Mouse (Mus musculus): ENCODE measurements around the gene Gm20431.

Gm20431 gene

GRCm38 (mm10) chr2:167661270-167662203 lies at the start of gene Gm20431:
Gene Gm20431, minus strand, starts transcription at chr2:167661496.
- DNase-seq (ENCODE audit: low read depth, low spot score): peak; percentile 96

DNA sequence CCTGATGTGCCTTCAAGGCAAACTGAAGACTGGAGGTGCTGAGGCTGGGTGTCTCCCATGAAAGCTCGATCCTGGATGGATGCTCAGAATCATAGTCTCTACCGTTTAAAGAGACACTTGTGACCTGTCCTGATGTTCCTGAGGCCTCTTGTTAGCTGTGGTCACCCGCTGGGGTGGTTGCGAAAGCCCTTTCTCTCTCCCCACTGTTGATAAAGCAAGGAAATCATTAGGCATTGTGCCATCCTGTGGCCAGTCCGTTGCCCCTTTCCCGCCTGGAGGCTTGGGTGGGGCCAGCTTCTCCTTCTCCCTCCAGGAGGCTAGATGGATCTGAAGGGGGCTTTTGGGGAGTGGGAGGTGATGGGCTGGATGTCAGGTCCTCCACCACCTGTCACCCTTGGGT lies 49.3 kb upstream of the Gm20431 start:
- no peak for DNase-seq (ENCODE audit: low read depth, low spot score)

- DNase-seq (ENCODE audit: low read depth, low spot score): no peak
Measured at GRCm38 (mm10) chr2:167709969-167710368, 48.7 kb upstream of the Gm20431 start.

DNA sequence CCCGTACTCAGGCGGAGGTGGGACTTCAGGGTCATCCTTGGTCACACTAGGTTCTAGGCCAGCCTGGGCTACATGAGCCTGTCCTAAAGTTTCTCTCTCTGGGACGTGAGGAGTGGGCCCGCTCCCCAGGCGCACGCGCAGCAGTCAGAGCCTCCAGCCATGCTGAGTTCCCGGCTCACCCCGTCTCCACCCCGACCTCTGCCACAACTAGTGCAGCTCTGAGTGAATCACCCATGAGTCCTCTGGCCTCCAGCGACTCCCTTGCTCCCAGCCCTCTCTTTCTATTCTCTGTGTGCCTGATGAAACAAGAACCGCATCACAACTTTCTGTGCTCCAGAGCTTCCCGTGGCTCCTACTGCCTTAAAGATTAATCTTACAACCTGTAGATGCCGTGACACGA lies 47.1 kb upstream of the Gm20431 start:
- DNase-seq (ENCODE audit: low read depth, low spot score): no peak

DNA sequence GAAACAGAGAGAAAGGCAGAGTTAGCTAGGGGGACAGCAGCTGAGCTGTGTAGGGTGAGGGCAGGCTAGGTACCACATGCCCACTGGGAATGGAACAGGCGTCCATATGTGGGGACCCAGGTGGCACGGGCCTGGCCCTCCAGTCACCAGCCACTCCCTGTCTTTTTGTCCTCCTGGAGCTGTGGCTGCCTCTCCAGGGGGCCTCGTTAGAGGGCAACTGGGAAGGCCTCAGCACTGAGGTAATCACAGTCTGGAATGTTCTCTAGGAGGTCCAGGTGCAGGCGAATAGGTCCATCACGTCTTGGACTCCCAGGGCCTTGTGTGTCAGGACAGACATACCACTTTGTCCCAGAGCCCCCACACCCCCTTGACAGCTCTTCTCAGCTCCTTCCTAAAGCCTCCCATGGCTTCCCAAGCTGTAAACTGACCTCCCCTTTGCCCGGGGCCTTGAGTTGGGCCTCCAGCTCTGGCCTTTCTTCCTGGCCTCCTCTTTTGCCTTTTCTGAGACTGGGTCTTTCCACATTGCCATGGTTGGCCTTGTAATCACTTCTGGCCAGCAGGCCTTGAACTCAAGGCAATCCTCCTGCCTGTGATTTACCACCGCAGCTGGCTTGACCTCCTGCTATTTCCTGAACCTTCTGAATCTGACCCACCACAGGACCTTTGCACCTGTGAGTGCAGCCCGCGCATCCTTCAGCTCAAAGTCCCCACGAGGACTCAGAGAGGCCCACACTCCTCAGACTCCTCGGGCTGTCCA lies 45.1 kb upstream of the Gm20431 start:
- DNase-seq (ENCODE audit: low read depth, low spot score): no peak

GRCm38 (mm10) chr2:167704409-167704808 lies 43.1 kb upstream of the Gm20431 start:
- no peak for DNase-seq (ENCODE audit: low read depth, low spot score)

- no peak for DNase-seq (ENCODE audit: low read depth, low spot score)
Measured at GRCm38 (mm10) chr2:167702126-167702525, 40.8 kb upstream of the Gm20431 start.

- no peak for DNase-seq (ENCODE audit: low read depth, low spot score)
Measured at GRCm38 (mm10) chr2:167701472-167701871, 40.2 kb upstream of the Gm20431 start.

GRCm38 (mm10) chr2:167700018-167700417 lies 38.7 kb upstream of the Gm20431 start:
- no peak for DNase-seq (ENCODE audit: low read depth, low spot score)

DNA sequence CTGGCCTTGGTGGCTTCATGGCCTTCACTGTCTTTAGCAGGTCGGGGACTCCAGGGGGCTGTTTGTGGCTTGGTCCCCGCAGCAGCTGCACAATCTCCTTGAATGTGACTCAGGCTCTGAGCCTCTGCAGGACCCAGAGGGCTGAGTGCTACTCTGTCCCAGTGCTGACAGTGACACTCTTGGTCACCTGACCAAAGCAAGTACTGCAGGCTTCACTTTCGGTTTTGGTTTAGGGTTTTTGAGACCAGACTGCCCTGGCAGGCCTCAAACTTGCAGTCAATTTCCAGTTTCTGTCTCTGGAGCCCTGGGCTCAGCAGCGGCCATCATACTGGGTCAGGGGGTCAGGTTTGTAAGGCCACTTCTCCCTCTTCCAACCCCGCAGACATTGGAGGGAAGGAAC lies 36.6 kb upstream of the Gm20431 start:
- peak; percentile 89 for DNase-seq (ENCODE audit: low read depth, low spot score)

GRCm38 (mm10) chr2:167696143-167696542 lies 34.8 kb upstream of the Gm20431 start:
- DNase-seq (ENCODE audit: low read depth, low spot score): no peak

GRCm38 (mm10) chr2:167695491-167695890 lies 34.2 kb upstream of the Gm20431 start:
- no peak for DNase-seq (ENCODE audit: low read depth, low spot score)

GRCm38 (mm10) chr2:167694963-167695362 lies 33.7 kb upstream of the Gm20431 start:
- DNase-seq (ENCODE audit: low read depth, low spot score): no peak

GRCm38 (mm10) chr2:167694244-167694643 lies 32.9 kb upstream of the Gm20431 start:
- no peak for DNase-seq (ENCODE audit: low read depth, low spot score)

DNA sequence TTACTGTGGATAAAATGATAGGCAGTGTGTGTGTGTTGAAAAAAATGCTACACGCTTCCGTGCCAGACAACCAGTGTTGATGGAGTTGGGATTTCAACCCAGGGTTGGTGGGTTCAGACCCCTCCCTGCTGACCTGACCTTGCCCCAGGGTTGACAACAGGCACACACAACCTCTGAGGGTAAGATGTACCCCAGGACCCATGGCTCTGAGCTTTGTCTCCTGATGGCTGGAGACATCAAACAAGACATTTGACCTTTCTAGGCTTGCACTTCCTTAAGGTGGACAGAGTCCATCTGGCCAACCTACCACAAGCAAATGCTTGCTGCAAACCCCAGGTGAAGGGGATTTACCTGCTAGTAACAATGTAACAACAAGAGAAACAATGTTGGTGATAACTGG lies 32.2 kb upstream of the Gm20431 start:
- DNase-seq (ENCODE audit: low read depth, low spot score): no peak

DNA sequence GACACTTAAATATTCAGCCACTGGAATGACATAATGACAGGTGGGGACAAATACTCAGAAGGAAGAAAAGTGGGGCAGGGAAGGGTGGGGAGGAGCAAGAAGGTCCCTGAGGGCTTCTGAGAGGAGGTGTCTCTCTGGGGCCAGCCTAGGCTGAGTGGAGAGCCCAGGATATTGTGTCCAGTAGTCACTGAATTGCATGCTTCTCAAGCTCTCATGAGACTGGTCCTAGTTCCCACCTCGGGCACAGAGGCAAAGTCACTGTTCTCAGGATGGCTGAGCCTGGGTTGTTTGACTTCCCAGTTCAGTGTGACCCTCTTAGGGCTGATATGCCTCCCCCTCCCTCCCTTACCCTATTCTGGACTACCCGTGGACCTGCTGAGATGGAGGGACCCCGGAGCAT lies 31.5 kb upstream of the Gm20431 start:
- DNase-seq (ENCODE audit: low read depth, low spot score): no peak

DNA sequence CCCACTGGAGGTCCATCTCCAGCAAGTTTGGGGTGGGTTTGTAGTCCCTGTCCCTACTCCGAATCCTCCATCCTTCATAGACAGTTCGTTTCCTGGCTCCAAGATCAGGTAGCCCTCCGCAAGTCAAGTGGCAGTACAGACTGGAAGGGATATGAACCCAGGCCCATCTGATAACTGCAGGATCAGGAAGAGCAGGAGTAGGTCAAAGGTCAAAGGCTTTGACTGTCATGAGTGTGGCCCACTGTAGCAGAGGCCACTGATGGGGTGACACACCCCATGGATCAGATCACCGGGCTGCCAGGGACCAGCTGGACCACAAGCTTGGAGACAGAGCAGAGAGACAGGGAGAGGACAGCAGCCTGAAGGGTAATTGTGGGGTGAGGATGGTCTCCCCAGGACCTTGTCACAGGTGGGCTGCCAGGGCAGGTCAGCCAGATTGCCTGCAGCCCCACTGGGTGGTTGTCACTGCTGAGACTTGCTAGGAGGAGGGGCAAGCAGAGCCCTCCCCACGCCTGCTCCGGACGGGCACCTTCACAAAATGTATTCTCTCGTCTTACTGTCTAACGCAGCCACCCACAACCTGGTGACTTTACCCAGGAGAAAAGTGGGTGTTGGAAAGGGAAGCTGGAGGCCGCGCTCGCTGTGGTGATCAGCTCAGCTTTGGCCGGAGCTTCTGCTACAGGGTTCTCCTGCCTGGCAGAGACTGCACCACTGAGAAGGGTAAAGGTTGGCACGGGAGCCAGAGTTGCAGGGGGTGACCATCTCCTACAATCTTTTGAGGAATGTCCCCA lies 30.8 kb upstream of the Gm20431 start:
- DNase-seq (ENCODE audit: low read depth, low spot score): no peak

GRCm38 (mm10) chr2:167691410-167691809 lies 30.1 kb upstream of the Gm20431 start:
- DNase-seq (ENCODE audit: low read depth, low spot score): no peak

DNA sequence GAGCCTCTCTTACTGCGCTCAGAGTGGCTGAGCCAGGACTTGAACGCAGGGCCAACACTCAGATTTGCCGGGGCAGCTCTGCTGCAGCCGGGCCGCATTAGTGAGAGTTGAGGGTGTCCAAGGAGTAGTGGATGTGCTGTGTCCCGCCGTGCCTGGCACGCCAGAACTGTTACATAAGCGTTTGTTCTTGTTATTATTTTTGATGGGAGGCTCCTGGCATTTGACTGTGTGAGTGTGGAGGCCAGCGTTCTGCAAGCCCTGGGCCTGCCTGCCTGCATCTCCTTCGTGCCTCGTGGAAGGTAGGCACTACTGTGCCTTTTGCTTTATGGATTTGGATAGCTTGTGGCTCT lies 29.6 kb upstream of the Gm20431 start:
- no peak for DNase-seq (ENCODE audit: low read depth, low spot score)

- DNase-seq (ENCODE audit: low read depth, low spot score): peak; percentile 52
Measured at GRCm38 (mm10) chr2:167690219-167690961, 29.1 kb upstream of the Gm20431 start.

DNA sequence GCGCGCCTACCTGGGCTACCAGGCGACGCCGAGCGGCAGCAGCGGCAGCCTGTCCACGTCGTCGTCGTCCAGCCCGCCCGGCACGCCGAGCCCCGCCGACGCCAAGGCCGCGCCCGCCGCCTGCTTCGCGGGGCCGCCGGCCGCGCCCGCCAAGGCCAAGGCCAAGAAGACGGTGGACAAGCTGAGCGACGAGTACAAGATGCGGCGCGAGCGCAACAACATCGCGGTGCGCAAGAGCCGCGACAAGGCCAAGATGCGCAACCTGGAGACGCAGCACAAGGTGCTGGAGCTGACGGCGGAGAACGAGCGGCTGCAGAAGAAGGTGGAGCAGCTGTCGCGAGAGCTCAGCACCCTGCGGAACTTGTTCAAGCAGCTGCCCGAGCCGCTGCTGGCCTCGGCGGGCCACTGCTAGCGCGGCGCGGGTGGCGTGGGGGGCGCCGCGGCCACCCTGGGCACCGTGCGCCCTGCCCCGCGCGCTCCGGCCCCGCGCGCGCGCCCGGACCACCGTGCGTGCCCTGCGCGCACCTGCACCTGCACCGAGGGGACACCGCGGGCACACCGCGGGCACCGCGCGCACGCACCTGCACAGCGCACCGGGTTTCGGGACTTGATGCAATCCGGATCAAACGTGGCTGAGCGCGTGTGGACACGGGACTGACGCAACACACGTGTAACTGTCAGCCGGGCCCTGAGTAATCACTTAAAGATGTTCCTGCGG lies 28.4 kb upstream of the Gm20431 start, which contains the start of gene Tmem189:
Gene Tmem189, minus strand, starts transcription at position 322 of the 718 bp plus-strand sequence.
- peak; percentile 90 for DNase-seq (ENCODE audit: low read depth, low spot score)

All from A20 (cell line).